Mouse (Mus musculus): ENCODE results near the gene Wrap53. TPM values are rescaled to one million over a fixed set of nuclear protein-coding genes. Genes with fewer than 3 reads are reported as not detected.

Wrap53 gene
- polyA plus RNA-seq, 1 experiment from 2014 or later: 34.5 TPM

- no peaks in the 10 kb centered on the region for H3K9me3 ChIP-seq (ENCODE audit: control insufficient read depth, low read length)
- H3K36me3 ChIP-seq (ENCODE audit: control insufficient read depth, insufficient read depth, low read length): no peaks in the 10 kb centered on the region
- ATAC-seq (ENCODE audit: insufficient read depth, low FRiP score, low TSS enrichment): no peak
- H3K4me2 ChIP-seq (ENCODE audit: low read depth): no peak overlapping the region
- WGBS: 11% methylated on average over 6 of the region's 6 CpGs
- no peak overlapping the region for H3K9ac ChIP-seq (ENCODE audit: low read length)
- H3K4me3 ChIP-seq (ENCODE audit: low read depth, low read length): no peak overlapping the region
- no peak overlapping the region for H3K27ac ChIP-seq (ENCODE audit: low read depth, low read length)
- H3K4me1 ChIP-seq (ENCODE audit: control insufficient read depth, insufficient read depth, low read length): no peaks in the 10 kb centered on the region; the same call in 1 of the 2 replicates
- H3K27me3 ChIP-seq (ENCODE audit: control insufficient read depth, insufficient read depth, low read length): no peaks in the 10 kb centered on the region
- peak; percentile 65 for DNase-seq (ENCODE audit: low spot score)
These were observed 66.2 kb downstream of the Wrap53 start for GRCm38 (mm10) chr11:69513840-69514239.

Other genes with a start within 250 kb of the Wrap53 start
- gene Rnf227, start 239.8 kb downstream of the Wrap53 start, polyA plus RNA-seq (2014; fragmentation: Nextera tagmentation; extraction: Ambion mirVana): 27.8 and 28.8 TPM in 2 replicates
- 57.3 and 60.1 TPM in 2 replicates for gene Chd3, start 210.8 kb downstream of the Wrap53 start, polyA plus RNA-seq (2014; fragmentation: Nextera tagmentation; extraction: Ambion mirVana)
- 125 and 129 TPM in 2 replicates for gene Naa38, start 184.8 kb downstream of the Wrap53 start, polyA plus RNA-seq (2014; fragmentation: Nextera tagmentation; extraction: Ambion mirVana)
- 44.7 and 48.4 TPM in 2 replicates for gene Cyb5d1, start 184.6 kb downstream of the Wrap53 start, polyA plus RNA-seq (2014; fragmentation: Nextera tagmentation; extraction: Ambion mirVana)
- 13.1 and 17.2 TPM in 2 replicates for gene Tmem88, start 182.0 kb downstream of the Wrap53 start, polyA plus RNA-seq (2014; fragmentation: Nextera tagmentation; extraction: Ambion mirVana)
- 37.9 and 42.0 TPM in 2 replicates for gene Kdm6b, start 166.6 kb downstream of the Wrap53 start, polyA plus RNA-seq (2014; fragmentation: Nextera tagmentation; extraction: Ambion mirVana)
- gene Dnah2, start 31.1 kb downstream of the Wrap53 start, polyA plus RNA-seq (2014; fragmentation: Nextera tagmentation; extraction: Ambion mirVana): 0.92 and 1.2 TPM in 2 replicates
- 9.6 and 9.7 TPM in 2 replicates for gene Efnb3, start 20.1 kb downstream of the Wrap53 start, polyA plus RNA-seq (2014; fragmentation: Nextera tagmentation; extraction: Ambion mirVana)
- 169 and 175 TPM in 2 replicates for gene Trp53, start 104 bp upstream of the Wrap53 start, polyA plus RNA-seq (2014; fragmentation: Nextera tagmentation; extraction: Ambion mirVana)
- 7.2 and 7.7 TPM in 2 replicates for gene Atp1b2, start 25.7 kb upstream of the Wrap53 start, polyA plus RNA-seq (2014; fragmentation: Nextera tagmentation; extraction: Ambion mirVana)
- gene Shbg, start 37.6 kb upstream of the Wrap53 start, polyA plus RNA-seq (2014; fragmentation: Nextera tagmentation; extraction: Ambion mirVana): not detected in 2 replicates
- 14.9 and 19.0 TPM in 2 replicates for gene Sat2, start 41.8 kb upstream of the Wrap53 start, polyA plus RNA-seq (2014; fragmentation: Nextera tagmentation; extraction: Ambion mirVana)
- 36.4 and 40.3 TPM in 2 replicates for gene Fxr2, start 52.7 kb upstream of the Wrap53 start, polyA plus RNA-seq (2014; fragmentation: Nextera tagmentation; extraction: Ambion mirVana)
- not detected in 2 replicates for gene Sox15, start 75.1 kb upstream of the Wrap53 start, polyA plus RNA-seq (2014; fragmentation: Nextera tagmentation; extraction: Ambion mirVana)
- gene Mpdu1, start 82.4 kb upstream of the Wrap53 start, polyA plus RNA-seq (2014; fragmentation: Nextera tagmentation; extraction: Ambion mirVana): 26.8 and 30.0 TPM in 2 replicates
- gene Cd68, start 85.9 kb upstream of the Wrap53 start, polyA plus RNA-seq (2014; fragmentation: Nextera tagmentation; extraction: Ambion mirVana): 5.5 and 6.7 TPM in 2 replicates
- 781 and 824 TPM in 2 replicates for gene Eif4a1, start 92.2 kb upstream of the Wrap53 start, polyA plus RNA-seq (2014; fragmentation: Nextera tagmentation; extraction: Ambion mirVana)
- 88.6 and 93.8 TPM in 2 replicates for gene Senp3, start 101.8 kb upstream of the Wrap53 start, polyA plus RNA-seq (2014; fragmentation: Nextera tagmentation; extraction: Ambion mirVana)
- gene Tnfsf13, start 105.5 kb upstream of the Wrap53 start, polyA plus RNA-seq (2014; fragmentation: Nextera tagmentation; extraction: Ambion mirVana): 0.19 TPM in 1 of 2 replicates, not detected in the other
- 1.5 and 1.7 TPM in 2 replicates for gene Tnfsf12, start 115.6 kb upstream of the Wrap53 start, polyA plus RNA-seq (2014; fragmentation: Nextera tagmentation; extraction: Ambion mirVana)
- 1.4 and 1.5 TPM in 2 replicates for gene Tnfsfm13, start 115.8 kb upstream of the Wrap53 start, polyA plus RNA-seq (2014; fragmentation: Nextera tagmentation; extraction: Ambion mirVana)
- gene Polr2a, start 178.4 kb upstream of the Wrap53 start, polyA plus RNA-seq (2014; fragmentation: Nextera tagmentation; extraction: Ambion mirVana): 65.0 and 65.3 TPM in 2 replicates
- gene Slc35g3, start 181.7 kb upstream of the Wrap53 start, polyA plus RNA-seq (2014; fragmentation: Nextera tagmentation; extraction: Ambion mirVana): not detected in 2 replicates
- gene Zbtb4, start 185.7 kb upstream of the Wrap53 start, polyA plus RNA-seq (2014; fragmentation: Nextera tagmentation; extraction: Ambion mirVana): 0.99 and 1.3 TPM in 2 replicates
- 4.2 and 6.2 TPM in 2 replicates for gene Chrnb1, start 215.7 kb upstream of the Wrap53 start, polyA plus RNA-seq (2014; fragmentation: Nextera tagmentation; extraction: Ambion mirVana)
- gene Fgf11, start 221.6 kb upstream of the Wrap53 start, polyA plus RNA-seq (2014; fragmentation: Nextera tagmentation; extraction: Ambion mirVana): 2.0 and 3.0 TPM in 2 replicates
- 0.69 and 0.88 TPM in 2 replicates for gene Tmem102, start 225.4 kb upstream of the Wrap53 start, polyA plus RNA-seq (2014; fragmentation: Nextera tagmentation; extraction: Ambion mirVana)
- gene Gm39566, start 235.0 kb upstream of the Wrap53 start, polyA plus RNA-seq (2014; fragmentation: Nextera tagmentation; extraction: Ambion mirVana): not detected in 2 replicates
- gene Spem2, start 238.2 kb upstream of the Wrap53 start, polyA plus RNA-seq (2014; fragmentation: Nextera tagmentation; extraction: Ambion mirVana): not detected in 2 replicates
- gene Spem1, start 241.9 kb upstream of the Wrap53 start, polyA plus RNA-seq (2014; fragmentation: Nextera tagmentation; extraction: Ambion mirVana): 0.23 TPM in 1 of 2 replicates, not detected in the other